Mouse (Mus musculus): ENCODE data around the gene Impdh1.
A peak's percentile ranks its signal among the peaks of the same experiment; 100 is the strongest.

Gene Impdh1

DNA sequence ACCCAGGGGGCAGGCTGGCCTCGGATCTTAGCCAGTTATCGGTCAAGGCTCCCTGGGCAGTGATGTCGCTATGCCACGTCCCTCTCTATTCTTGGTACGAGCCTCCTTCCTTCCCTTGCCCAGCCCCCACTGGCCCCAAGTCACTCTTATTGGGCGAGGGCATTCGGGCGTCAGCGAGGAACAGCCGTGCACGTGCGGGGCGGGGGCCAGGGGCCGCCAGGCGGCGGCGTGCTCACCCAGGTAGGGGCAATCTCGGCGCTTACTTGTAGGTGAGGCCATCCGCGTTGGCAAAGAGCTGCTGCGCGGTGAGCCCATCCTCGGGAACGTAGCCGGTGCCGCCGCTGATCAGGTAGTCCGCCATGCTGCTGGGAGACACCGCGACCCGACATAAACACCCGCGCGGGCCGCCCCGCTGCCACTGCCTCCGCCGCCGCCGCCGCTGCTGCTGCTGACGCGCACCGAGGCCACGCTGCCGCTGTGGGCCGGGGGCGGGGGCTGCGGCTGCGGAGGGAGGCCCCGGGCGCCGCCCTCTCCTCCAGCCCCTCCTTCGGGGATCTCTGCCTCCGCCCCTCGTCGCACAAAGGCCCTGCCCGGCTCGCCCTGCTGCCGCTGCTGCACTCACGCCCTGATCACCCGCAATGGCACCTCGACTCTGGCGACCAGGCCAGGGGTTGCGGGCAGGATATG, 4.2 kb downstream of the Impdh1 start:
- peak; percentile 86 for DNase-seq

GRCm38 (mm10) chr6:29211146-29211545, 5.0 kb downstream of the Impdh1 start:
- DNase-seq = peak; percentile 82

GRCm38 (mm10) chr6:29210231-29210936, 5.8 kb downstream of the Impdh1 start:
- no peak for DNase-seq

DNA sequence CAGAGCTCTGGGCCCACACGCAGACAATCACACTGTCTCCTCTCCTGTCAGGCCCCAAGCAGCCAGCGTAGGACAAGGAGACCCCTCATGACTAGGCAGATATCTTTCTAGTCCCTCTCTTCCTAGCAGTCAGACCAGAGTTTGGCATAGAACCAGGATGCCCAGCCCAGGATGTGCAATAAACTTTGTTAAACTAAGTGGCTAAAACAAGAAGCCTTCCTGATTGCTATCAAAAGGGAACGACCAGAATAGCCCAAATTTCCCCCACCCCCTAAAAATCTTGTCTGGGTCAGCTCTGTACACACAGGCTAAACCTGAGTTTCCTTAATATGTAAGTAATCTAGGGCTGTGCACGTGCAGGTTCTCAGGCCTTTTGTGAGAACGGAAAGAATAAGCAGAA, 8.0 kb downstream of the Impdh1 start:
- no peak for DNase-seq

- no peak for DNase-seq
Measured at GRCm38 (mm10) chr6:29207017-29207416, 9.1 kb downstream of the Impdh1 start.

DNA sequence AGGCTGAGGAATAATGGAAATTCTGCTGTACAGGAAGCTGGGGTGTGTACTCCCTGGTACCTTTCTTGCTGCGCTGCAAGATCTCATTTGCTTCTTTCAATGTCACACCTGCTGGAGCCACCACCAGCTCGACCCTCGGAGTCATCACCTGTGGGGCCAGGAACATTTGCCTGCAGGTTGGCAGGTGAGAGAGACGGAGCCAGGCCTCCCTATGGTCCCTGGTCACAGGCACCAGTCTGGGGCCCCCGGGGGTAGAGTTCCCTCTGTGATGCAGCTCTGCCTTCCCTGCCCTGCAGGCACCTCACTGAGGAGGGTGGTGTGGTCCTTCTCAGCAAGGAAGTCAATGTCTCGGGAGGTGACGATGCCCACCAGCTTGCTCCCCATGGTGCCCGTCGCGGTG, 10.2 kb downstream of the Impdh1 start:
- DNase-seq = no peak

- DNase-seq = no peak
Measured at GRCm38 (mm10) chr6:29204932-29205614, 11.1 kb downstream of the Impdh1 start.

DNA sequence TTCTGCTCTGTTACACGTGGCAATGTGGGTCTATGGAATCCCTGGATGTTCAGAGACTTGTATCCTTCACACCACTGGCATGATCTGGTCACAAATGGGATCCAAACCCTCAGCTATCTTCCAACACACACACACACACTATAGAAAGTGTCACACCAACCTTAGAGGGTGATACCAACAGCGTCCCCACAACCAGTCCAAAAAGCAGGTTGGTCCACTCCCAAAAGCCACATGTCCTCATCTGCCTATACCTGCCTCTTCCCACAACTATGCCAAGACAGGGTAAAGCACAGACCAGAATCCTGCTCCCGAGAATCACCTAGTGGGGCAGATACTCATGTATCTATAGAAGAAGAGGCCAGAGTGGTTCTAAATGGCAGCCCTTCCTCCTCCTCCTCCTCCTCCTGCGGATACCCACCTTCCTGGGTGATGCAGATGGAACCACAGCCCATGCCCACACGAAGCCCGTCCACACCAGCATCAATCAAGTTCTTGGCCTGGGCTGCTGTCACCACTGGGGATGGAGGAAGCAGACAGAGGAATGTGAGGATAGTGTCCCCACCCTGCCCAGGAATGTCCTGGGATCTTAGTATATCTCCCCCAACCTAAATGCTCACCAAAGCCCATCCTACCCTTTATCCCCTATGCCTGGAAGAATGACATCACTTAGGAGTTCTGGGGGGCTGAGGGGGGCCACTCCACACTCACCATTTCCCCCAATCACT, 12.1 kb downstream of the Impdh1 start:
- DNase-seq = no peak

GRCm38 (mm10) chr6:29203096-29203495, 13.1 kb downstream of the Impdh1 start:
- DNase-seq = no peak

DNA sequence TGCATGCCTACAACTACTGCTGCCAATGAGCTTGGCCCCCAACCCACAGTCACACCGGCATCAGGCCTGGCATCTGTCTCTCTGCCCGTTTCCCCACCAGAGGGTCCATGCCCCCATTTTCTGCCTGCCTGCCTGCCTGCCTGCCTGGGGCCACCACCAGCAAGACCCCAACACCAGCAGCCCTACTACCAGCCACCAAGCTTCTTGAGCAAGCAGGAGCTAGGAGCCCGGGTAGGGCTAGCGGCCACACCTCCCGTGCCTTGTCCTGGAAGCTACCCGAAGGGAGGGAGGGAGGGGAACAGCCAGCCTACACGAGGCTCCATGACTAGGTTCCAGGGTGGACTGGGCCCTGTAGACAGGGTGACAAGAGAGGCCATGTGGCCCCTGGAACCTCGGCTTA, 14.2 kb downstream of the Impdh1 start:
- peak; percentile 9 for DNase-seq

GRCm38 (mm10) chr6:29201341-29201740, 14.8 kb downstream of the Impdh1 start:
- DNase-seq = peak; percentile 5

- no peak for DNase-seq
Measured at GRCm38 (mm10) chr6:29200496-29200895, 15.7 kb downstream of the Impdh1 start.

GRCm38 (mm10) chr6:29199223-29199855, 16.8 kb downstream of the Impdh1 start:
- no peak for DNase-seq

GRCm38 (mm10) chr6:29198309-29199222, 17.6 kb downstream of the Impdh1 start:
- peak; percentile 87 for DNase-seq

DNA sequence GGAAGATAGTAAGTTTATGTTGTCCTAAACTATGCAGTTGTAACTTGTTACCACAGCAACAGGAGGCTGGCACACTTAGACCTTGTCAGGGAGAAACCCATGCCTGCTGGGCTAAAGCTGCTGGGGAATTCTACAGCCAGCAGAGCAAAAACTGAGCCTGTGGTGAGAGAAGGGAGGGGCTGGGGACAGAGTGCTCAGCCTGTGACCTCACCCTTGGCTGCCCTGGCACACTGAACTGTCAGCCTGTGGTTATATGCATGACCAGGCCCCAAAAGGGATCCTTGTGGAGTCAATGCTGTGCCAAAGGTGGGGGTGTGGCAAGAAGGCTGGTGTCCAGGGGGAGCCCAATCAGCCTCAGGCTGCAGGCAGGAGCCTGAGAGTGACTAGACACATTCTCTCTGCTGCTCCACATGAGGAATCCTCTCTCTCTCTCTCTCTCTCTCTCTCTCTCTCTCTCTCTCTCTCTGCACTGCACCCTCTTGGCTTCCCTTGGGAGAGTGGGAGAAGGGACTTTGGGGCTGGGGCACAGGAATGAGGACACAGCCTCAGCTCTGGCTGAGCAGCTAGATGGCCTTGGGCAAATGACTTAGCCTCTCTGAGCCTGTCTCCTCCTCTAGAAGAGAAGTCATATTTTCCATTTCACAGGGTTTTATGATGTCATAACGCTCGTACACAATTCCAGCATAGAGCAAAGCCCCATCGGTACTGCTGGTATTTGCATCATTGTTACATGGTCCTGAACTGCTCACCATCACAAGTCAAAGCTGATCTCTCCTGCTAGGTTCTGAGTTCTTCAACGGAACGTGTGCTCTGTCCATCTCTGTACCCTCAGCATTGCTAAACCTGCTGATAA, 20.1 kb downstream of the Impdh1 start:
- no peak for DNase-seq

GRCm38 (mm10) chr6:29195146-29195545, 21.0 kb downstream of the Impdh1 start:
- DNase-seq = no peak

DNA sequence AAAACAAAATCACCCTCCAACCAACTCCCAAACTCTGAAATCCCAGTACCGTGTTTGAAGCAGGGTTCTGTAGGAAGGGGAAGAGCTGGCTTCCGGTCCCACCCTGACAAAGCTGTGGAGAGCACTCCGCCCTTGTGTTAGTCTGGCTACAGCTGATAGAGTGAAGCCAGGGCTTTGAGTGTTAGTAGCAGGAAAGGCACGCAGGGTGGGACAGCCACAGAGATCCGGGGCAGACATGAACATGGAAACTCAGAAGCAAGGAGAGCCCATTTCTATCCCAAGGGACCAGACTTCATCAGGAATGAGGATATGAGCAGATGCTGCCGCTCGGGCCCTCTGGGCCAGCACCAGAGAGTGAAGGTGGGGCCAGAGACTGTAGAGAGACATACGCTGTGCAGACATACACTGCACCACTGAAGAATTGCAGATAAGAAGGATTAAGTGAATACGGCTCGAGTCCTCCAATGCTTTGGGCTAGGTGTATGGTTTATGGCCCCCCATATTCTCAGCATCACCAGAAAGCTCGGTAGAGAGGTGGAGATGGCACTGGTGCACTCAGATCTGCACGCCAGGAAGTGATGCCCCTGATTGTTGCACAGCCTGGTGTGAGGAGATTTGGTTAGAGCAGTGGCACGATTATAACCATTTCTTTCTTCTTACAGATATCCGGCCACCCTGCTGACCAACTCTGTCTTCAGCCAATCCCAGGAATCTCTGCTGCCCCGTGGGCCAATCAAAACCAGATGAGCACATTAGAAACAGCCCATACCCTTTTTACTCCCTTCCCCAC, 22.0 kb downstream of the Impdh1 start:
- DNase-seq = no peak

GRCm38 (mm10) chr6:29187936-29188335, 28.2 kb downstream of the Impdh1 start:
- DNase-seq = no peak

DNA sequence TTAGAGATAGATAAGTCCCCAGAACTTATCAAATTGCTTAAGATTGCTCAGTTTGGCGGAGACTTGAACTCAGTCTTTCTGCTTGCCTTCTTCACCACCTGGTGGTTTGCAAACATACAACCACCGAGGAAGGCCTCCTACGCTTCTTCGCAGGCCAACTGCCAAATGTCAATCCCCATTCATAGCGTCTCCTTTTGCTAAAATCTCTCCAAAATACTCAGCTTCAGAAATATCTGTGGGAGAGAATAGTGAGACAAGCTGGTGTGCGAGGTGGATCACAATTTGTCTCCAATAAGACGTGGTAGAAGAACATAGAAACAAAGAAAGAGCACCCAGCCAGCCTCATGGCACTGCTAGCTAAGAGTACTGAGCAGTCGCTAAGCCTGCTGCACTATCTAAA, 36.3 kb downstream of the Impdh1 start:
- DNase-seq = no peak
